Mouse (Mus musculus): ENCODE results near the gene Amhr2. TPM values are rescaled to one million over a fixed set of nuclear protein-coding genes. Genes with fewer than 3 reads are reported as not detected.

Amhr2 gene
- polyA plus RNA-seq (2014; fragmentation: Nextera tagmentation; extraction: Ambion mirVana): not detected in 2 replicates

DNA sequence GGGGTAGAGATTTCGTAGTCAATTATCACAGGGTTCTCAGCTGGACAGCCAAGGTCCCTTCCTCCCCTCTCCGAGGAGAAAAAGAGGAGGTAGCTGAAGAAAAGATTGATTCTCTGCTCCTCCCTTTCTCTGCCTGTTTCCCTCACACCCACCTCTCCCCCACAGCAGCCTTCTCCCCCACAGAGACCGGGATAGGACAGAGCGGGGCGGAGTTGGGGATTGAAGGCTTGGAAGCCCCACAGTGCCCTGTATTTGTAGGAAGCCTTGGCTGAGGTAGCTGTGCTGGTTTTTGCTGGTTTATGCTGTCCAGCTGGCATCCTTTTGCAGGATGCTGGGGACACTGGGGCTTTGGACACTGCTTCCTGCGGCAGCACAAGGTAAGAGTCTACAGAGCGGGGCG, at the start of gene Amhr2:
TSS of gene Amhr2 (plus strand) at position 222 of the 400 bp plus-strand sequence.
- ATAC-seq (ENCODE audit: insufficient number of reproducible peaks, low FRiP score, low TSS enrichment, low read depth) (no peak), DNase-seq (ENCODE audit: low spot score) (no peak)
- H3K36me3 ChIP-seq (ENCODE audit: control insufficient read depth, insufficient read depth, low read length): no peaks in the 10 kb centered on the region
- WGBS: 63% methylated on average over 8 of the region's 8 CpGs
- H3K9me3 ChIP-seq (ENCODE audit: control insufficient read depth, low read length): no peaks in the 10 kb centered on the region
- no peaks in the 10 kb centered on the region for H3K4me1 ChIP-seq (ENCODE audit: control insufficient read depth, insufficient read depth, low read length)
- no peak within 1 kb of the TSS for H3K27ac ChIP-seq (replicated peaks; ENCODE audit: low read depth, low read length)
- H3K9ac ChIP-seq (ENCODE audit: low read length): no peak within 1 kb of the TSS
- no peak within 1 kb of the TSS for H3K4me2 ChIP-seq (ENCODE audit: low read depth, severe bottlenecking)
- no peak within 1 kb of the TSS for H3K4me3 ChIP-seq (ENCODE audit: low read depth, low read length)
- H3K27me3 ChIP-seq (ENCODE audit: control insufficient read depth, insufficient read depth, low read length): no peaks in the 10 kb centered on the region

DNA sequence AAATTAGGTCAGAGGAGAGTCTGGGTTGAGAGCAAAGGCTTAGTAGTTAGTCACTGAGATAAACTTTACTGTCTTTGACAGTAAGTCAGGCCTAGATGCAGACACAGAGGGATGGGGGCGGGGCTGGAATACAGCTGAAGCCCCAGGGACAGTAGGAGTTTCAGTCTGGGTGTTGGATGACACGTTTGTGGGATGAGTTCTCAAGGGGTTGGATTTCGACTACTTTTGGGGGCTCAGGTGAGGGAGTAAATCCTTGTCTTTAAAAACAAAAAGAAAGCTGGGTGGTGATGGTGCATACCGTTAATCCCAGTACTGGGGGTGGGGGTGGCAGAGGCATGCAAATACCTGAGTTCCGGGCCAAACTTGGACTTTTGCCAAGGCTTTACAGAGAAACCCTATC, 46.5 kb upstream of the Amhr2 start:
- H3K4me3 ChIP-seq (ENCODE audit: low read depth, low read length): no peak overlapping the region

DNA sequence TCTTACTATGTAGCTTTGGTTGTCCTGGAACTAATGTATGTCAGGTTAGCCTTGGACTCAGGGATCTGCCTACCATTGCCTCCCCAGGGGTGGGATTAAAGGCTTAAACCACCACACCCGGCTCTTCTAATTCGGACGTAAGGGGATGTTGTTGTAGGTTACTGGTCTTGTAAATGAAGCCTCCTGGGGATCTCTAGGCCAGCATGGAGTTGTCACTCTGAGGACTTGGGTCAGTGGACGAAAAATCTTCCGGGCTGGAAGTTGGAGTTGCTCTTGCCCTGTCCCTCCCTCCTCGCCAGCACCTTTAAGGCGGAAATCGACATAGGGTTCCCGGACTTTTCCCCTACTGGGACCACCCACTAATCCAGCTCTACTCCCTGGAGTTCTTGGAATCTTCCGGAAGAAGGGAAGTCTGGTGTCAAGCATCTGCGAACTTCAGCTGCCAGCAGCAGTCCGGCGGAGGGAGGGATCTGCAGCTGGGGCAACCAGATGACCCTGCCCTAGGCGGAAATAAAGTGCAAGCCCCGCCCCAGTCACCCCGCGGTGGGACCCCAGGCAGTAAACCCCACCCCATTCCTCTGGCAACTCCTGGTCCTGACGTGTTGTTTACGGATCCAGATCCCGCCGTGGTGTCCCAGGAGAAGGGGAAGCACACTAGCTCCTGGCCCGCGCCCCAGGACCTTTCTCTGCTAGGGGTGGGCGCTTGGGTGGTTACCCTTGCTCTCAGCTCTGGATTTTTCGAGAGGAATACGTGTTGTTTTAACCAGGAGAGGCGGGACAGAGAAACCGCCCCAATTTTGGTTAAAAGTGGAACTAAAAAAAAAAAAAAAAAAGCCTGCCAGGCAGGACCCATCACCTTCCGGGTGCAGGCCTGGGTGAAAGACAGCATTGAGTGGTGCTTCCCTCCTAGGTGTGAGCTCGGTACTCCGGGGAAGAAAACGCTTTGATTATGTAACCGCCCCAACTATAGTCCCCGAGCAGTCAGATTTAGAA, 45.6 kb upstream of the Amhr2 start:
- ATAC-seq (ENCODE audit: insufficient number of reproducible peaks, low FRiP score, low TSS enrichment, low read depth) (peak; percentile 77), DNase-seq (ENCODE audit: low spot score) (peak; percentile 88)
- Histone ChIP-seq H3K9ac (ENCODE audit: low read length) (peak overlapping the region; percentile 62), H3K4me1 (ENCODE audit: control insufficient read depth, insufficient read depth, low read length) (peaks cover 15% of the 10 kb centered on the region), H3K9me3 (ENCODE audit: control insufficient read depth, low read length) (no peaks in the 10 kb centered on the region), H3K27ac (replicated peaks; ENCODE audit: low read depth, low read length) (peak overlapping the region; percentile 76), H3K4me3 (ENCODE audit: low read depth, low read length) (peak overlapping the region; percentile 45), H3K4me2 (ENCODE audit: low read depth, severe bottlenecking) (peak overlapping the region; percentile 63), H3K36me3 (ENCODE audit: control insufficient read depth, insufficient read depth, low read length) (no peaks in the 10 kb centered on the region), H3K27me3 (ENCODE audit: control insufficient read depth, insufficient read depth, low read length) (no peaks in the 10 kb centered on the region)
- 2% methylated on average over 34 of the region's 34 CpGs for WGBS

More for the DNA sequence above, 46.5 kb upstream of the Amhr2 start:
- Histone ChIP-seq H3K27ac (replicated peaks; ENCODE audit: low read depth, low read length) (0 out of 2 replicates have a peak overlapping the region, but pooled peaks have one; percentile 76), H3K4me1 (ENCODE audit: control insufficient read depth, insufficient read depth, low read length) (peaks cover 15% of the 10 kb centered on the region), H3K9ac (ENCODE audit: low read length) (no peak overlapping the region), H3K27me3 (ENCODE audit: control insufficient read depth, insufficient read depth, low read length) (no peaks in the 10 kb centered on the region), H3K9me3 (ENCODE audit: control insufficient read depth, low read length) (no peaks in the 10 kb centered on the region), H3K36me3 (ENCODE audit: control insufficient read depth, insufficient read depth, low read length) (no peaks in the 10 kb centered on the region), H3K4me2 (ENCODE audit: low read depth, severe bottlenecking) (peak overlapping the region; percentile 63; the same call in 1 of the 2 replicates)
- DNase-seq (ENCODE audit: low spot score) (no peak), ATAC-seq (ENCODE audit: insufficient number of reproducible peaks, low FRiP score, low TSS enrichment, low read depth) (no peak)
- 18% methylated on average over 5 of the region's 5 CpGs for WGBS

DNA sequence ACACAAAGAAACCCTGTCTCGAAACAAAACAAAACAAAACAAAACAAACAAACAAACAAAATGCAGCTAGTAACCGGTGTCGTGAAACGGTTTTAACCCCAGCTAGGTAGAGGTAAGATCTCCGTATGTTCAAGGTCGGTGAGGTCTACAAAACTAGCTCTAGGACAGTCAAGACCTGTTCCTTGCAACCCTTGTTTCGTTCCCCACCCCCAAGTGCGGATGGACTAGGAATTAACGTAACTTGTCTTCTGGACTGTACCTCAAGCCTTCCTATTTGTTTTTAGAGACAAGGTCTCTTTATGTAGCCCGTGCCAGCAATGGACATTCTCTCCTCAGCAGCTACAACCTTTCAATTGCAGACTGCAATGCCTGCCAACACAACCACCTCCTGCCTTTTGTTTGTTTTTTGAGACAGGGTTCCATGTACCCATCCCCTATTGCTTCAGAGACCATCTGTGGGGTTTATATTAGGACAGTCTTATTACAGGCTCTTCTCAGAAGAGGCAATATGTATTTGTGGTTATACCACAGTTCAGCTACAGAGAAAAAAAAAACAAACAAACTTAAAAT, 44.6 kb upstream of the Amhr2 start:
- no peak overlapping the region for H3K4me2 ChIP-seq (ENCODE audit: low read depth, severe bottlenecking)
- DNase-seq (ENCODE audit: low spot score): no peak
- WGBS: 85% methylated on average over 10 of the region's 10 CpGs
- no peak overlapping the region for H3K9ac ChIP-seq (ENCODE audit: low read length)
- no peaks in the 10 kb centered on the region for H3K9me3 ChIP-seq (ENCODE audit: control insufficient read depth, low read length)
- no peaks in the 10 kb centered on the region for H3K27me3 ChIP-seq (ENCODE audit: control insufficient read depth, insufficient read depth, low read length)
- H3K36me3 ChIP-seq (ENCODE audit: control insufficient read depth, insufficient read depth, low read length): no peaks in the 10 kb centered on the region
- peaks cover 8% of the 10 kb centered on the region for H3K4me1 ChIP-seq (ENCODE audit: control insufficient read depth, insufficient read depth, low read length)
- H3K27ac ChIP-seq (replicated peaks; ENCODE audit: low read depth, low read length): peak overlapping the region; percentile 76
- H3K4me3 ChIP-seq (ENCODE audit: low read depth, low read length): no peak overlapping the region
- no peak for ATAC-seq (ENCODE audit: insufficient number of reproducible peaks, low FRiP score, low TSS enrichment, low read depth)

DNA sequence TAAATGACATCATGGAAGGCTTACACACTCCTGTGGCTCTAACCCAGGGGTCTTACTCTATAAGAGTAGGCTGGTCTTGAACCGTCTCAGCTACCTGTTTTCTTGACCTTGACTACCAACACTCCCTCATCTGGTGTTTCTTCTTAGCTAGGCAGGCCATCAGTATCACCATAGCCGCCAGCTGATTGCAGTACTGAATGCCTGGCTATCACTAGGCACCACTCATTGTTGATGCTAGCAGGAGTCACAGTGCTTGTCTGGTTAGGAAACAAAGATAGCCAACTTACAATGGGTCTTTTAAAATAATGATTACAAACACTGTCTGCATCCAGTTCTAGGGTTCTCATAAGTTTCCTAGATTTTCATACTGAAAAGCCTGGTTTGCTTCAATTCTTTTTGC, 43.9 kb upstream of the Amhr2 start:
- Histone ChIP-seq H3K27me3 (ENCODE audit: control insufficient read depth, insufficient read depth, low read length) (no peaks in the 10 kb centered on the region), H3K4me2 (ENCODE audit: low read depth, severe bottlenecking) (no peak overlapping the region), H3K9me3 (ENCODE audit: control insufficient read depth, low read length) (no peaks in the 10 kb centered on the region), H3K36me3 (ENCODE audit: control insufficient read depth, insufficient read depth, low read length) (no peaks in the 10 kb centered on the region), H3K4me1 (ENCODE audit: control insufficient read depth, insufficient read depth, low read length) (peaks cover 8% of the 10 kb centered on the region), H3K9ac (ENCODE audit: low read length) (no peak overlapping the region), H3K4me3 (ENCODE audit: low read depth, low read length) (no peak overlapping the region), H3K27ac (replicated peaks; ENCODE audit: low read depth, low read length) (0 out of 2 replicates have a peak overlapping the region, but pooled peaks have one; percentile 30)
- DNase-seq (ENCODE audit: low spot score) (no peak), ATAC-seq (ENCODE audit: insufficient number of reproducible peaks, low FRiP score, low TSS enrichment, low read depth) (no peak)
- 83% methylated on average over 2 of the region's 2 CpGs for WGBS

DNA sequence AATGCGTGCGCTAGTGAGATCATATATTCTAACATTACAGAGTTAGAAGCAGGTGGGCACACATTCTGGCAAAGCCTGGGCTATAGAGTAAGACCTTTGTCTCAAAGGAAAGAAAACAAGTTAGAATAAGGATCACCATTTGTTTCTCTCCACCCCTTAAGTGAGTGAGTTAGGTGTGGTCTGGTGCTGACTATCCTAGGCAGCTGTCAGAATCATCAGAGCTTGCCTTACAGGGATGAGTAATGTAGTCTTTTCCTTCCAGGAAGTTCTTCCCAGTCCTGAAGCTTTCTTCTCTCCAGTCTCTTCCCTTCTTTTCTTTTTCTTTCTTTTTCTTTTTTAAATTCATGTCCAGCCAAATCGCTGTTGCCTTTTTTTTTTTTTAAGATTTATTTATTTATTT, 43.0 kb upstream of the Amhr2 start:
- DNase-seq (ENCODE audit: low spot score): no peak
- Histone ChIP-seq H3K27ac (replicated peaks; ENCODE audit: low read depth, low read length) (no peak overlapping the region), H3K4me3 (ENCODE audit: low read depth, low read length) (no peak overlapping the region), H3K4me1 (ENCODE audit: control insufficient read depth, insufficient read depth, low read length) (peaks cover 10% of the 10 kb centered on the region), H3K9ac (ENCODE audit: low read length) (no peak overlapping the region), H3K36me3 (ENCODE audit: control insufficient read depth, insufficient read depth, low read length) (no peaks in the 10 kb centered on the region), H3K27me3 (ENCODE audit: control insufficient read depth, insufficient read depth, low read length) (no peaks in the 10 kb centered on the region), H3K9me3 (ENCODE audit: control insufficient read depth, low read length) (no peaks in the 10 kb centered on the region), H3K4me2 (ENCODE audit: low read depth, severe bottlenecking) (no peak overlapping the region)
- ATAC-seq (ENCODE audit: insufficient number of reproducible peaks, low FRiP score, low TSS enrichment, low read depth): no peak
- 97% methylated on average over 3 of the region's 3 CpGs for WGBS

DNA sequence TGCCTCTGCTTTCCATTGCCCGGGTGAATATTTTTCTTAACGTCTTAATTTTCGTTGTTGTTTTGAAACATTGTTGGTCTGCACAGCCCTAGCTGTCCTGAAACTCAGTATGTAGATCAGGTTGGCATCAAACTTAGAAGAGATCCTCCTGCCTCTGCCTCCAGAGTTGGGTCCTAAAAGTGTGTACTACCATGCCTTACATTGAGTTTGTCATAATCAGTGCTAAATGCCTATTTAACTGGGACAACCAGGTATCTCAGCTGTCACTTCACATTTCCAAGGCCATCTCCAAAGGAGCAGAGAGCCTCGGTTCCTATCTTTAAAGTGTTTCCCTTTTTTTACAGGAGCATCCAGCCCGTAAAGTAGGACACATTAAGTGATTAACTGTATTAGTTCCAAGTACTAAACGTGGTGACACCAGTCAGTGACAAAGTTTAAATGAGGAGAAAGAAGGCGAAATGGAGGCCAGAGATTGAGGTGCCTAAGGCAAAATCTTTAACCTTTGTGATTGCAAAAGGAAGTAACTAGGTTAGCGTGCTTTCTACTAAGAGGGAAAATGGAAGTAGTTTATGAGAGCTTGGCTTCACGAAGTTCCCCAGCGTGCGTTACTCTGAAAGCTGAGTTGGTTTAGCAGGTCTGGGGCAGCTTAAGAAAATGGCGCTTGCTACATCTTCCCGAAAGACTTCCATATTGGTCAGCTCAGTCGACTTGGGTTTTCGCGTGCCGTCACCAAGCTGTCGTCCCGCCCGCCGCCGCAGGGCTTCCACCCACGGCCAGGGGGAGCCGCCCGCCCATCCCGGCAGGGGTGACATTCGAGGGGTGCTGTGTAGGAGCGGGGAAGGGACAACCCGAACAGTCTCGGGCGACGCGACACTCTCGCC, 40.3 kb upstream of the Amhr2 start:
- H3K4me2 ChIP-seq (ENCODE audit: low read depth, severe bottlenecking): peak overlapping the region; percentile 43
- H3K9ac ChIP-seq (ENCODE audit: low read length): peak overlapping the region; percentile 77
- ATAC-seq (ENCODE audit: insufficient number of reproducible peaks, low FRiP score, low TSS enrichment, low read depth) (no peak; the same call in 1 of the 2 replicates), DNase-seq (ENCODE audit: low spot score) (no peak)
- WGBS: 16% methylated on average over 34 of the region's 34 CpGs
- peaks cover 14% of the 10 kb centered on the region; the same call in 1 of the 2 replicates for H3K4me1 ChIP-seq (ENCODE audit: control insufficient read depth, insufficient read depth, low read length)
- peaks cover 22% of the 10 kb centered on the region for H3K36me3 ChIP-seq (ENCODE audit: control insufficient read depth, insufficient read depth, low read length)
- H3K9me3 ChIP-seq (ENCODE audit: control insufficient read depth, low read length): no peaks in the 10 kb centered on the region
- H3K4me3 ChIP-seq (ENCODE audit: low read depth, low read length): peak overlapping the region; percentile 79
- H3K27ac ChIP-seq (replicated peaks; ENCODE audit: low read depth, low read length): peak overlapping the region; percentile 99
- H3K27me3 ChIP-seq (ENCODE audit: control insufficient read depth, insufficient read depth, low read length): no peaks in the 10 kb centered on the region

All from limb, embryonic 11.5 days (tissue).